Mouse (Mus musculus) granulocyte monocyte progenitor cell, adult 5-6 weeks (primary cell): ENCODE data around the gene Olfr9. TPM values are rescaled to one million over a fixed set of nuclear protein-coding genes. Genes with fewer than 3 reads are reported as not detected.
"Not testable (repeated sequence)": the region's sequence is repeated elsewhere in the genome, so short reads cannot be mapped to it uniquely, and the experiment has no call there.

Source experiments
- ATAC-seq: replicated peaks from 2 replicates; pipeline ENCODE4 v1.8.0; 2016; ENCODE audit warnings: mild to moderate bottlenecking, moderate TSS enrichment, inconsistent platforms; ENCODE audit not compliant: poor library complexity, severe bottlenecking
- total RNA-seq, 2 experiments: library from RNA; stranded (forward) in 1 of 2; stranded (reverse) in 1 of 2; fragments of 200-712, 200-1000 nt in 1 of 2; fragments of >200 nt in 1 of 2; fragmentation: Nextera tagmentation in 1 of 2; gene quantifications; 2 replicates each; pipeline ENCODE4 v1.2.3; 2014 to 2017

Gene Olfr9
- total RNA-seq (2014; fragmentation: Nextera tagmentation), result not detected in 2 replicates
- total RNA-seq (2017), result not detected in 2 replicates

DNA sequence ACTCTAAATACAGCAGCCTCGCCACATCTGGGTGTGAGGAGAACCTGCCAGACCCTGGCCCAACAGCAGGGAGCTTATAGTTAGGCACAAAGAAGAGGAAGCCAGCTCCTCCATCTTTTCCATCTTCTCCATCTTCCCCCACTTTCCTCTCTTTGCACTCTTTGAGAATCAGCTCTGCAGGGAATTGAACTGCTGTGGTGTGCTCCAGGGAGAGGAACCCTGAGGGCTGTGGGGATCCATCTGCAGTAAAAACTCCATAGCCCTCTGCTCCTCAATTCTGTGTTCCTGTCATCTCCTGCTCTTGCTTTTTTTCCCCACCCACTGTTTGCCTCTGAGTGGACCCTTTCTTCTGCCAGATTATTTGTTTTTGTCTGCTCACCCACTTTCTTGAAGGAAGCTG lies at the start of gene Olfr9:
Gene Olfr9 (plus strand): TSS at position 301 of the 400 bp plus-strand sequence.
- ATAC-seq, result not testable (repeated sequence)

DNA sequence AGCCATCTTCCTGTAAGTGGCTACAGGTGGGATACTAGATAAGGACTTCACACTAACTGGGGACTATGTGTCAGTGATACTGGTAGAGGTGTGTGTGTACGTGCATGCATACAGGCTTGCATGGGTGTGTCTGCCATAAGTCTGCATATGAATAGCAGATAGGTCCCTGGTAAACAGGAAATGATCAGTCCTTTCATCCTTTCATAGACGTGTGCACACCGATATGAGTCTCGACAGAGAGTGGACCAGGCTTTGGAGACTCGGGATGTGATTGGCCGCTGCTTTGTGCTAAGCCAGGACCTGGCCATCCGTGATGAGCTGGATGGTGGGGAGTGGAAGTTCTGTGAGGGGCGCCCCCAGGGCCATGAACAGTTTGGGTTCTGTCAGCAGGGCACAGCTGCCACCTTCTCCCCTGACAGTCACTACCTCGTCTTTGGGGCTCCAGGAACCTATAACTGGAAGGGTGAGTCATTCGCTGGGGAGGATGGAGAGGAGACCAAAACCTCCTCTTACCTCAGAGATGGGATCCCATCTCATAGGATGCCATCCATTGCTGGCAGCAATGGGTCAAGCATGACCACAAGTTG lies 48.7 kb upstream of the Olfr9 start:
- ATAC-seq, result no peak

DNA sequence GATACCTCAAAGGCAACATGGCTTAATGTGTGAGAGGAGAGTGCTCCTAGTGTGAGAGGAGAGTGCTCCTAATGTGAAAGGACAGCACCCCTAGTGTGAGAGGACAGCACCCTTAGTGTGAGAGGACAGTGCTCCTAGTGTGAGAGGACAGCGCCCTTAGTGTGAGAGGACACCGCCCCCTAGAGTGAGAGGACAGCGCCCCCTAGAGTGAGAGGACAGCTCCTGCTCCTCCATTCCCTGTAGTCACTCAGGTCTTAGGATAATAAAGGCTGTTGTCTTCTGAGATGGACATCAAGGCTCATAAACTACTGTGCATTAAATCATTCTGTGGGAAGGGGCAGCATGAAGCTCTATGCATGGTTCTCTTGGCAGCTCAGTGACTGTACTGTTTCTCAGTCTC lies 43.6 kb upstream of the Olfr9 start:
- ATAC-seq, result peak; percentile 82

DNA sequence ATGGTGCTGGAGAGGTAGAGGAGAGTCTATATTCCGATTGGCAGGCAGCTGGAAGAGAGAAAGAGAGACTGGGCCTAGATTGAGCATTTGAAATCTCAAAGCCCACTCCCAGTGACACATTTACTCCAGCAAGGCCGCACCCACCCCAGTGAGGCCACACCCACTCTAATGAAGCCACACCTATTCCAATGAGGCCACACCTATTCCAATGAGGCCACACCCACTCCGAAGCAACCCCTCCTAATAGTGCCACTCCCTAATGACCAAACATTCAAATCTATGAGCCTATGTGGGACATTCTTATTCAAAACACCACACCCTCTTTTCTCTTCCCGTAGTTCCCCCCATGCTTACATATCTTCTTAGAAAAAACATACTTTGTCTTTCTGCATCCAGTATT lies 41.7 kb upstream of the Olfr9 start:
- ATAC-seq, result no peak

DNA sequence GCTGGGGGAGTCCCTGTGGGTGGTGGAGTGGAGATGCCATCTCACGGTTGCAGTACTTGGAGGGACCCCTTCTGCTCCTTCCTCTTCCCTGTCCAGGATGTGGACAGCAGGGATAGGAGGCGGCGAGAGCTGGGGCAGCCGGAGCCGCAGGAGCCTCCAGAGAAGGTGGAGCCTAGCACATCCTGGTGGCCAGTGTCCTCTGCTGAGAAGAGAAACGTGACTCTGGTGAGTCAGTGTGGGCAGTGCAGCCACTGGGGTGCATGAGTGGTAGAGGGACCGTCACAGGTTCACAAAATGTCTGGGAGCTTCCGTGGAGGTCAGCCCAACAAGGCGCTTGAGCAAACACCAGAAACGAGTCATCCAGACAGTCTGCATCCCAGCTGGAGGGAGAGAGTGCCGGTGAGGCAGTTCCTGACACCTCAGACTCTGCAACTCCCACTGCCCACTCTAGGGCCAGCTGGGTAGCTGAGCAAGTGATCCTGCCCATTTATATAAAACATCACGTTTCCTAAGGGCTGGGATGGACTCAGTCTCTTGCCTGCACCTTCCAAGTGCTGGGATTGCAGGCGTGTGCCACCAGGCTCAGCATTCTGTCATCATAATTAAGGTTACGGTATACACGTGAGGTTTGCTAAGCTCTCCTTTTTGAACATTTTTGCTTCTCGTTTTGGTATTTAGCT lies 38.9 kb upstream of the Olfr9 start:
- 0 out of 2 replicates have a peak, but pooled peaks have one; percentile 3 for ATAC-seq

DNA sequence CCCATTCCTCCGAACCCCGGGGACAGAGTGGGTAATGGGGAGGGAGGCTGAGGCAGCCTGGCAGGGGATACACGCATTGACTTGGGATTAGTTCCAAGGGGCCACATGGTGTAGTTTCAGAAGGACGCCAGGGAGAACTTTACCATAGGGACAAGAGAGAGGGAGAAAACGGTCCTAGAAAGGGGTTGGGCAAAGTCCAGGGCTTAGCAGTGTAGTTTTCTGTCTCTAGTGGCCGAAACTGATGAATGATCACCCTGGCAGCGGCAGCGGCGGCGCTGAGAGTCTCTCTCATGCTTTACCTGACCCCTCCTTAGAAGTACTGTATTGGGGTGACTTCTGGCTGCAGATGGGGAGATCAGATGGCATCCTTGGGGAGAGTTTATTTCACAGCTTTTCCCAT lies 30.9 kb upstream of the Olfr9 start:
- ATAC-seq, result no peak

DNA sequence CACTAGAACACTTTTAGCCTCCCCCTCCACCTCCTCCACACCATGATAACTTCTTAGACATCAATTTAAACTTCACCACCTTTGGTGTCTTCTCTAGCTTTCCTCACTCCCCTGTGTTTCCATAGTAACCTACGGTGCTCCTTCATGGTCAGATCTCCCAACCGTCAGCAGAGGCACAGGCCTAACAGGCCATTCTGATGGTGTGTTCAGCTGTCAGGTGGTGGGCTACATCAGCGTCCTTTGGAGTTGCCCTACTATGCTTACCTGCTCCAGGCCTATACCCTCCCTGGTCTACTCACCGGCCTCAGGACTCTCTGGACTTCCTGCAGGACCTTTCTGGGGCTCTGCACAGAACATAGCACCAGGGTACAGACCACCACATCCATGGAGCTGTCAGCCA lies 29.1 kb upstream of the Olfr9 start:
- no peak for ATAC-seq

DNA sequence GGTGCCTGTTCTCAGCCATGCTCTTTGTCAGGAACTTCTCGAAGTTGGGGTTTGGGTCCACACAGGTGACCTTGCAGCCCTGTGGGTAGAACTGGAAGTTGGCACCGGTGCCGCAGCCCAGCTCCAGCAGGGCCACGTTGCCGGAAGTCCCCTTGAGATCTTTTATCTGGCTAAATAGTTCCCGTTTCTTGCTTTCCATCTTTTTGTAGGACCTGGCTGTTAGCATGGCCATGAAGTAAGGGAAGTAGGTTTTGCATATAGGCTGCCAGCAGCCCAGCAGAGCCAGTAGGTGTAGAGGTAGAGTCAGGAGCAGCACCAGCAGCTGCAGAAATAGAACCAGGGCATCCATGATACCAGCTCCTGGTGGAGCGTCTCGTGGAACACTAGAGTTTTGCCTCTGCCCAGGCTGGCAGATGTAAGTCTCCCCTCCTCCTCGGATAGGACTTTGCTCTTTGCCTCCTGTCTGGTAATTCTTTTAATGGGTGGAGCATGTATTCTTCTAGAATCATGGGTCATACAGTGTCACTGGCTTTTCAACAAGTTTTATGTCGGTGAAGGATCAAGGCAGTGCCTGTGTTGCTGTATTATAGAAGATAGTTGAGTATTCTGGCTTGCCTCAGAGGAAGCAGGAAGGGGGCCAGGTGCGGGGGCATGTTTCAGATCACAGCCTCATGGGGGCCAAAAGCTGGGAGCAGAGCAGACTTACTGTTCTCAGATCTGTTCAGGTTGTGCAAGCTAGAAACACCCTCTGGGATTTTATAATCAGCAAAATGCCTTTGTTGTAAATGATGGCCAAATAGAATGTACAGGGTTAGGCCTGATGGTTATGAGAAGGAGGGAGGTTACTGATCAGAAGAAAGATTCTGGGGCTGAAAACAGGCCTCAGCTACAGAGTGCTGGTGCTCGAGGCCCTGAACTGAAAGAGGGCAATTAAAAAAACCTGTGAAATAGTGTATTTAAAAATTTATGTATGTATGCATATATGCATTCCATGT lies 28.3 kb upstream of the Olfr9 start, which contains the start of gene Mettl7b:
Gene Mettl7b (minus strand): TSS at position 399 of the 995 bp plus-strand sequence.
- ATAC-seq, result peak; percentile 68

DNA sequence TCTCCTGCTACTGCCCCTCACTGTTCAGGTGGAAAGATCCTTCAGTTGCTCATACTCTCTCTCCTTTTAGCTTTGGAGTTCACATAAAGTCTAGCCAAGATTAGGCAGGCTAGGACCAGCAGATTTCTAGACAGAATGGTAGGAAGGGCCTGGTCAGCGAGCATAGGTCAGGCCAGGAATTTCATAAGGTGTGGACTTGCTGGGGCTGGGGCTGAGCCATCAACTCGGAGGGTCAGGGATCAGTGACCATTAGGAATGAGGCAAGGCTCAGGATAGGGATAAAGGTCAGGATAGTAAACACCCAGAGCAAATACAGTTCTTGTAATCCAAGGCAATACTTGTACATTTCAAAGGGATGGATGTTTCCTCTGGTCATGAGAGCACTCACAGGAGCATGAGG lies 24.3 kb upstream of the Olfr9 start:
- ATAC-seq, result no peak

DNA sequence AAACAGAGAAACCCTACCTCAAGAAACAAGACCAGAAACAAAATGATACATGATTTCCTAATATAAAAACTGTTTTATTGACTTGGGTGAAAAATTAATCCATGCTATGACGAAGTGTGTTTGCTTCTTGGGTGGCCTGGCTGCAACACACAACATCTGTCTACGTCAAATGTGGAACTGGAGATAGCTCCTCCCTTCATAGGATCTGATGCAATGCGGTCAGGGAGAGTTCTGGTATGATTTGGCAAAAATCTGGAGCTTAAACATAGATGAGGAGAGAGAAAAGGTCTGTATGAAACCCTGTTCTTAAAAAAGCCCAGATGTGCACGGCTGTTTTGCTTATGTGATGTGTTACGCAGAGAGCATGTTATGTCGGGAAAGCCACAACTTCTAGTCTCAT lies 23.4 kb upstream of the Olfr9 start:
- ATAC-seq, result peak; percentile 98

DNA sequence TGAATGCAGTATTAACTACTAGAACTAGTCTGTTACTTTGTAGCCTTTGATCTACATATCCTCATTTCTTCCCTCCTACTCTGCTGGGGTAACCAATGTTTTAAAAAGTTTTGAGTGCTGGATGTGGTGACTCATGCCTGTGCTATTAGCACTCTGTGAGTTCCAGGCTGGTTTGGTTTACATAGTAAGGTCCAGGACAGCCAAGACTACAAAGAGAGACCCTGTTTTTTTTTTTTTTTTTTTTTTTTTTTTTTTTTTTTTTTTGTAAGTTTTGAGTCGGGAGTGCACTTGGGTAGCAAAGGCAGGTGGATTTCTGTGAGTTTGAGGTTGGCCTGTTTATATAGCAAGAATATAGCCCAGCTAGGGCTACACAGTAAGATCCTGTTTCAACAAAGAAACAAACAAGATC lies 20.9 kb upstream of the Olfr9 start:
- no peak for ATAC-seq

DNA sequence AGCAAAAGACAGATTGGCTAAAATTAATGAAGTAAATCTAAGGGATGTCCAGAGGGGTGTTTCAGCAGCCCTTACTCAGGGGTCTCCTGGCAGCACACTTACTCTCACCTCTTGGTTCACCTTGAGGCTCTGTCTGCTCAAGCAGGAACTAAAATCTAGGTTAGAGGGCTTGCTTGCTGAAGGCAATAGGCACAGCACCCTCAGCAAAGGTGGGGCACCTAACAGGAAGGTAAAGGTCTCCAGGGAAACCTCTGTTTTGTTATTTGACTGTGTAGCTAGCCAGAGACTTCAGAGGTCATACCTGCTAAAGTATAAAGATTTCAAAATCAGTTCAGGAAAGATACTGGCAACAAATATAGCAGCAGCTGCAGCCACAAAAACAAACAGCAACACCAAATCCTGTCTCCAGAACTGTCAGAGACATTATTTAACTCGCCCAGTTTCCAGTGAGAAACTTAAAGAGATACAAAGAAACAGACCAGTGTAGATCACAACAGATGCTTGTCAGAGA lies 18.4 kb upstream of the Olfr9 start:
- no peak for ATAC-seq

DNA sequence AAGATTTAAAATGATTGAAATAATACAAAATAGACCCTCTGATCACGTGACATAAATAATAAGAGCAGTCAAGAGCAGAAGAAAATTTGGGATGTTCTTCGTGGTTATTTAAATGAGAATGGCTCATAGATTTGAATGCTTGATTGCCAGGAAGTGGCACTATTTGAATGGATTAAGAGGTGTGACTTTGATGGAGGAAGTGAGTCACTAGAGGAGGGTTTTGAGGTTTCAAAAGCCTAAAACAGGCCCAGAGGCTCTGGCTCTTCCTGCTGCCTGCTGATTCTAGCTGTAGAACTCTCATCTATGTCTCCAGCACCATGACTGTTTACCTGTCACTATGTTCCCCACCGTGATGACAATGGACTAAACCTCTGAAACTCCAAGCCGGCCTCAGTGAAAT lies 16.4 kb upstream of the Olfr9 start:
- no peak for ATAC-seq

DNA sequence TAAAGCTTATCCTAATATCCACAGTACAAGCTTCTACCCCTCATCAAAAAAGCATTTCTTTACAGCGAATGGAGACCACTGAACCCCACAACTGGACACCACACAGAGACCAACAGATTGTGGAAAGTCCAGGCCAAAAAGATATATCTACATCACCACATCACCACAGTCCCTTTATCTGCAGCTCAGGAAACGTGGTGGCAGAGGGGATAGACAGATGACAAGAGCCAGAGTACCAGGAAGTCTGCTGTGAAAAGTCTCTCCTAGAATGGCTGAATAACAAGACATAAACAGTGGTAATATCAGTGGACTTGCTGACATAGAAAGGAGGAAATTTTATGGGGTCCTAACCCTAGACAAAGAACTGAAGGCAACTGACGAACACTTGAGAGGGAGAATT lies 12.8 kb upstream of the Olfr9 start:
- ATAC-seq, result no peak

DNA sequence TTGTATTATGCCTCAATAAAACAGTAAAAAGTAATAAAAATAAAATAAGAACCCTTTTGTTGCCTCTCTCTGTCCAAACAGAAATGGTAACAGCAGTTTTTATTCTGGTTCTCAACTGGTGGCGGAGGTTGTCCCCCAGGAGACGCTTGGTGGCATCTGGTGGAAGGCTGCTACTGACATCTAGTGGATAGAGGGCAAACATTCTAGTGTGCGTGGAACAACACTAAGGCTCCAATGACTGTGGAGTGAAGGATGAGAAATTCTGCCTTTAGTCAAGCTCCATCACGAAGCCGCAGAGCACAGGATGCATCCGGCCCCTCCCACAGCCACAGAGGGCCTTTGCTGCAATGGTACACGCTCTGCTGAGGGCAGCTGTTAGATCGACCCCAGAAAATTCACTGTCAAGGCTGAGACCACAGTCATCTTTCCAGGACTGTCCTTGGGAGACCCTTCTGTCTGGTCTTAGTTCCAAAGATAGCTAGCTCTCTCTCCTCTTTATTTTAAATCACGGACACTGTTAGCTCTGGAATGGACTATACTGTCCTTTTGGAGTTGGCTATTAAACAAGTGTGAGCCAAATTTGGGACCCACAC lies 11.6 kb upstream of the Olfr9 start:
- ATAC-seq, result peak; percentile 96

DNA sequence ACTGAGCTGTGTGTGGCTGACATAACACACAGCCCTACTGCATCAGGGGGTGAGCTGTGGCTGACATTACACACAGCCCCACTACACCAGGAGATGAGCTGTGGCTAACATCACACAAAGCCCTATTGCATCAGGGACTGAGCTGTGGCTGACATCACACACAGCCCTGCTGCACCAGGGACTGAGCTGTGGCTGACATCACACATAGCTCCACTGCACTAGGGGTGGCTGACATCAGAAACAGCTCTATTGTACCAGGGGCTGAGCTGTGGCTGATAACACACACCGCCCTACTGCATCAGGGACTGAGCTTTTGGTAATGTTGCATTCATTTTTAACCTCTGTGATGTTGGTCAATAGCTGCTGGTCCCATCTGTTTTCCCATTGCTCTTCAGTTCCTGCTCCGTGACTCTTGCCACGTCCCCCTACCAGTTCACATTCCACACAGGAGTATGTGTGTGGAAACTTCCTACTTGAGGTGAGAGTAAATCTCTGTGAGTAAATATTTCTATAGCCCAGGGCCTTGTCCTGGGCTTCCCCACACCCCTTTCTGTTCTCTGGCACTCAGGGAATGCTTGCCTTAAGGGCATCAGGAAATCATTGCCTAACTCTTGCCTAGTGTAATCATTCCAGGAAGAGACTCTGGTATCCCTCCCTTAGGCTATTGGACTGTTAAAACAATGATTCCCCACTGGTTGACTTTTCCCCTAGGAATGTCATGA lies 8.4 kb upstream of the Olfr9 start:
- peak; percentile 22; the same call in 1 of the 2 replicates for ATAC-seq

DNA sequence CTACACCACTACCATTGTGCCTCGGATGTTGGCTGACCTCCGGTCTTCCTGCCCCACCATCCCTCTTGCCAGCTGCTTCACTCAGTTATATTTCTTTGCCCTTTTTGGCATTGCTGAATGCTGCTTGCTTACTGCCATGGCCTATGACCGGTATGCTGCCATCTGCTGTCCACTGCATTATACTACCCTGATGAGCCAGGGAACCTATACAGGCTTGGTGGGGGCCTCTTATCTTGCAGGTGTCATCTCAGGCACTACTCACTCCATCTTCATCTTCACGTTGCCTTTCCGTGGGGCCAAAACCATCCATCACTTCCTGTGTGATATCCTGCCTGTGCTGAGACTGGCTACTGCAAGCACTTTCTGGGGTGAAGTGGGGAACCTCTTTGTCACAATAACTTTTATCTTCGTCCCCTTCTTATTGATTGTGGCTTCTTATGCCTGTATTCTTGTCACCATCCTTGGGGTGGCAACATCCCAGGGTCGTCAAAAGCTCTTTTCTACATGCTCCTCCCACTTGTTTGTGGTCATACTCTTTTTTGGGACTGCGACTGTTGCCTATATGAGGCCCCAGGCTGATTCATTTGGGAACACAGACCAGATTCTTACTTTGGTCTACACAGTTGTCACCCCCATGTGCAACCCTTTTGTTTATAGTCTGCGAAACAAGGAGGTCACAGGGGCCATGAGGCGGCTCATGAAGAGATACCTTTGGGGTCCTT lies 1.1 kb downstream of the Olfr9 start:
- peak; percentile 76 for ATAC-seq

DNA sequence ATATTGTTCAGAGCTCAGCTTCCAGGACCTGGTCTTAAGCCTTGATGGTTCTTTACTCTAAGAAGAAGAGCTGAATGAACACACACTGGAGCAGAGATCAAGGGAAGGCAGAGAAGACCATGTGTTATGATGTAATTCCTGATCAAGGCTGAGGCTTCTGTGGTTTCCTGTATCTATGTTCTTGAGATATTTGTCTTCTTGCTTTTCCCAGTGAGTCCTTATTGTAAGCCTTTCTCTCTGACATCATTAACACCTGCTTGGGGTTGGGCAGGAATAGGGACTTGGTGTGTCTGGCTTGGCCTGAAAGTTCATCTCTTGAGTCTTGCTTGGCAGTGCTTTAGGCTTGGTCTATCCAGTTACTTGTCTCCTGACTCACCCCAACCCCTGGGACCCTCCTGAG lies 1.8 kb downstream of the Olfr9 start:
- peak; percentile 63 for ATAC-seq

DNA sequence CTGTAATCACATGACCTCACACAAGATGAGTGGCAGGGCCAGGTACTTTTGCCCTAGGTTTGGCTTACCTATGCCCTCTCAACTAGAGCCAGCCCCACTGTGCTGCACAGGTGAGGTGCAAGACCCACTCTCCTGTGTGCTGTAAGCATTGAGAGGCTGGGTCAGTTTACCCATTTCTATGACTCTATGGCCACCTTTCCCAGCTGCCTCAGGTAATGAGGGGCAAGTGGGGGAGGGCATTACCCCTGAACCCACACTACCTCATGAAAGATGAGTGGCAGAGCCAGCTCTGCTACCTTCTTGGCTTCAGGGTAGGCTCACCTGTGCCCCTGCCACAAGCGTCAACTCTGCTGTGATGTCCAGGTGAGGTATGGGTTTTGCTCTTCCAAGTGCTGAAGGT lies 6.6 kb downstream of the Olfr9 start:
- ATAC-seq, result no peak
